Mouse (Mus musculus) heart, postnatal 14 days (tissue): ENCODE results near the gene Lsm4. TPM values are rescaled to one million over a fixed set of nuclear protein-coding genes. Genes with fewer than 3 reads are reported as not detected.
A peak's percentile ranks its signal among the peaks of the same experiment; 100 is the strongest.

Source experiments
- DNase-seq, 2 experiments: peaks; one replicate each; pipeline ENCODE4 v3.0.0; 2021 to 2022
- intact Hi-C: fragments of 180-260 bp; cut with DNase I; formaldehyde crosslinking; loops from one replicate; pipeline ENCODE4 v1.15.1; 2025
- total RNA-seq, 2 experiments: library from RNA; stranded (reverse); gene quantifications; 2 replicates each; pipeline ENCODE4 v1.2.3; 2021

Gene Lsm4
- total RNA-seq, 2 experiments from 2014 or later, result 75.0 to 76.5 TPM

- intact Hi-C loops, result no loop called here
Measured at GRCm38 (mm10) chr8:70696946-70697345, 23.9 kb downstream of the Lsm4 start.

GRCm38 (mm10) chr8:70697366-70698250 is 24.6 kb downstream of the Lsm4 start:
- intact Hi-C loops, result no loop called here
- no peak for DNase-seq

More at GRCm38 (mm10) chr8:70696946-70697345, 23.9 kb downstream of the Lsm4 start:
- no peak for DNase-seq

GRCm38 (mm10) chr8:70698310-70699109 is 25.5 kb downstream of the Lsm4 start, which contains the start of gene Jund:
Gene Jund (plus strand): TSS chr8:70698949.
- intact Hi-C loops, result no loop called here

GRCm38 (mm10) chr8:70699116-70699833 is 26.2 kb downstream of the Lsm4 start:
- peak in 1 of 2 experiments; percentile 69 for DNase-seq
- intact Hi-C loops, result no loop called here

More at GRCm38 (mm10) chr8:70698310-70699109, 25.5 kb downstream of the Lsm4 start, which contains the start of gene Jund:
- DNase-seq, result peak; percentile 100

GRCm38 (mm10) chr8:70699834-70700554 is 26.9 kb downstream of the Lsm4 start:
- intact Hi-C loops, result loop anchor here (1.0 to 5.0 kb wide), 3 partner anchors 28 to 88 kb away; no protein-coding TSS in a partner anchor
- peak; percentile 84 to 85 for DNase-seq

GRCm38 (mm10) chr8:70700555-70700922 is 27.5 kb downstream of the Lsm4 start:
- intact Hi-C loops, result loop anchor here (1.0 to 5.0 kb wide), 3 partner anchors 28 to 88 kb away; no protein-coding TSS in a partner anchor
- peak; percentile 90 to 92 for DNase-seq

- intact Hi-C loops, result loop anchor here (5.0 kb wide), 2 partner anchors 74 to 89 kb away; no protein-coding TSS in a partner anchor
Measured at GRCm38 (mm10) chr8:70701048-70701981, 28.3 kb downstream of the Lsm4 start.

GRCm38 (mm10) chr8:70701982-70702841 is 29.2 kb downstream of the Lsm4 start:
- intact Hi-C loops, result loop anchor here (5.0 kb wide), 2 partner anchors 75 to 90 kb away; no protein-coding TSS in a partner anchor

More at GRCm38 (mm10) chr8:70701048-70701981, 28.3 kb downstream of the Lsm4 start:
- DNase-seq, result no peak

GRCm38 (mm10) chr8:70702842-70703182 is 29.8 kb downstream of the Lsm4 start:
- peak; percentile 83 to 88 for DNase-seq
- intact Hi-C loops, result loop anchor here (5.0 kb wide), 2 partner anchors 76 to 91 kb away; no protein-coding TSS in a partner anchor

More at GRCm38 (mm10) chr8:70701982-70702841, 29.2 kb downstream of the Lsm4 start:
- DNase-seq, result no peak

- no peak for DNase-seq
- intact Hi-C loops, result loop anchor here (5.0 kb wide), 2 partner anchors 76 to 91 kb away; no protein-coding TSS in a partner anchor
Measured at GRCm38 (mm10) chr8:70703287-70703686, 30.2 kb downstream of the Lsm4 start, which contains the start of gene Iqcn. Gene Iqcn (plus strand): TSS chr8:70703457.

GRCm38 (mm10) chr8:70708281-70708680 is 35.2 kb downstream of the Lsm4 start:
- intact Hi-C loops, result no loop called here
- no peak for DNase-seq

- DNase-seq, result no peak
- intact Hi-C loops, result no loop called here
Measured at GRCm38 (mm10) chr8:70709794-70710193, 36.7 kb downstream of the Lsm4 start.

- peak; percentile 47 to 54 for DNase-seq
- intact Hi-C loops, result no loop called here
Measured at GRCm38 (mm10) chr8:70710296-70710695, 37.2 kb downstream of the Lsm4 start.

- DNase-seq, result no peak
- intact Hi-C loops, result no loop called here
Measured at GRCm38 (mm10) chr8:70711041-70711440, 38.0 kb downstream of the Lsm4 start.

- intact Hi-C loops, result no loop called here
- no peak for DNase-seq
Measured at GRCm38 (mm10) chr8:70713991-70714390, 40.9 kb downstream of the Lsm4 start.

GRCm38 (mm10) chr8:70715086-70715485 is 42.0 kb downstream of the Lsm4 start:
- intact Hi-C loops, result no loop called here

More at GRCm38 (mm10) chr8:70715086-70715485, 42.0 kb downstream of the Lsm4 start:
- no peak for DNase-seq
